Mouse (Mus musculus) monocyte, adult 2 months (primary cell): ENCODE results near the gene Pex6.
A peak's percentile ranks its signal among the peaks of the same experiment; 100 is the strongest.

Source experiments
- DNase-seq, 2 experiments: peaks; one replicate each; pipeline ENCODE4 v3.0.0; 2022; ENCODE audit warnings: low spot score in 2 of 2, low read depth in 1 of 2

The Pex6 gene

GRCm38 (mm10) chr17:46710959-46711597, at the start of gene Pex6:
Gene Pex6 (plus strand): TSS chr17:46711463.
- DNase-seq = peak; percentile 65 to 79

GRCm38 (mm10) chr17:46661981-46662380, 49.3 kb upstream of the Pex6 start:
- no peak for DNase-seq

DNA sequence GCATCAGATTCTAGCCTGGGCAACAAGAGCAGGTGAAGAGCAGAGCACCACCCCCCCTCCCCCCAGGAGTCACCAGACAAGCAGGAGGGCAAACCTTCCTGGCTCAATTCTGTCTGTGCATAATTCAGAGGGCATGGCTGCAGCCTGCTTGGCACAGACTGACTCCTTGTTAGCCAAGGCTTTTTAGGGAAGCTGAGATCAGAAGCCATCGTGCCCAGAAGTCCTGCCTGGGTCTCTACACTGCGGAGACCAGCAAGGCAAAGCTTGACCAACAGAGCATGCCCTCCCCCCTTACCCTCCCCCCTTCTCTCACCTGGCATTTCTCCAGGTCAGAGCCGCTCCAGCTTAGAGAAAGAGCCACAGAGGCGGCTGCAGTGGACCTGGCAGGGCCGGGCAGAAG, 48.5 kb upstream of the Pex6 start:
- DNase-seq = no peak

DNA sequence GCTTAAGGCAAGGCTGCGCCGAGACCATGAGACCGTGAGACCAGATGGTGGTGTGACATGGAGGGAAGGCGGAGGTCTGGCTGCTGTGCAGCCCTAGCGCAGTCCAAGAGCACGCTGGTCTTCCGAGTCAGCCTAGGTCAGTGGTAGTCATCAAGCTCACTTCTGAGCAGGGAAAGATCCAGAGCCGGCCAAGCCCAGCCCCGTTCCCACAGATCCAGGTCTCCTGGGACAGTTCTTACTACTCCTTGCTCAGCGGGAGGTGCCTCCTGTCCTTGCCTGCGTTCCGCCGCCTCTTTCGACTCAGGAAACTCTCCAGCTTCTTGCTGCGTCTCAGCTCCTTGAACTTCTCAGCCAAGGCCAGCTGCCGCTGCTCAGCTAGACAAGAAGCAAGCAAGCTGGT, 43.6 kb upstream of the Pex6 start:
- no peak for DNase-seq

DNA sequence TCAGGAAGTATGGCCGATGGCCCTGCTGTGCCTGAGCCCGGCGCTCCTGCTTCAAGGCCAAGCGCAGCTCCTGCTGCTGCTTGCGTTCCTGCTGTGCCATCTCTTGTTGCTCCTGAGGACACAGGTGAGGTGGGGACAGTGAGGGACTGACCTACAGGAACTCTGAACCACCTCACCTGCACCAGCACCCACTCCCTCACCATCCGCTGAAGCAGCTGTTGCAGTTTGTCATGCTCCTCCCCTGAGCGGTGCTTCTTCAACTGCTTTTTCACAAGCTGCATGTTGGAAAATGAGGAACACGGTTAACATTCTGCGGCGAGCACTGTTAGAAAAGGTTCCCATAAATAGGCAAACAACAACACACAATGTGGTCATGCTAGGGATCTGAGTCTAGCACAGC, 41.4 kb upstream of the Pex6 start:
- DNase-seq = no peak

- peak; percentile 72 to 79 for DNase-seq
Measured at GRCm38 (mm10) chr17:46673850-46674529, 37.3 kb upstream of the Pex6 start, which contains the start of gene Rrp36. Gene Rrp36 (minus strand): TSS chr17:46674352.

DNA sequence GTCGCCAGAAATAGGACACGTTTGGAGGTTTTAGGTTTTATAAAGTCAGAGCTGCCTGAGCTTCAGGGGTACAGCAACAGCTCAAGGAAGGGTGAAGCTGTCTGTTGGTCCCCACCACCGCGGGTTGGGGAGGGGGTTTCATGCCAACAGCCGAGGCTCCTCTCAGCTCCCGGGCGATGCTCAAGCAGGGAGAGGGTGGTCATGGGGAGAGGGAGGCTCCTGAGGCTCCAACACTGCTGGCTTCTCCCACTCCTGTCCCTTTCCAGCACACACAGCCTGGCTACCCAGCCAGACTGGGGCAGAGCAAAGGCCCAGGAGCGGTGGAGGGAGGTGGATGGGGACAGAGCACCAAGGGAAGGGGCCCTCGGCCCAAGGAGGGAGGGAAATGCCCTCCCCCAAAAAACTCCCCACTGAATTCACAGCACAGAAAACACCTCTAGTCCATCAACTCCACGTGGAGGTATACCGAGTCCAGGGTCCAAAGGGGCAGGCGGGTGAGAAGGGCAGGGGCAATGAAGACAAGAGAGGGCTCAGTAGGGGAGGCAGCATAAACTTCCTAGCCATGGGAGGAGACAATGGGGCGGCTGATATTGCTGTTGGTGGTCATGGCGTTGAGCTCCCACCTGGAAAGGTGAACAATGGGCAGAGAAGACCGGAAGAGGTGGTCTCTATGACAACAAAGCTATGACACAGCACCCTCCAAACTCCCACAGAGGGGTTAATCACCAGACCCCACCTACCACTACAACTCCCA, 36.6 kb upstream of the Pex6 start:
- DNase-seq = no peak

DNA sequence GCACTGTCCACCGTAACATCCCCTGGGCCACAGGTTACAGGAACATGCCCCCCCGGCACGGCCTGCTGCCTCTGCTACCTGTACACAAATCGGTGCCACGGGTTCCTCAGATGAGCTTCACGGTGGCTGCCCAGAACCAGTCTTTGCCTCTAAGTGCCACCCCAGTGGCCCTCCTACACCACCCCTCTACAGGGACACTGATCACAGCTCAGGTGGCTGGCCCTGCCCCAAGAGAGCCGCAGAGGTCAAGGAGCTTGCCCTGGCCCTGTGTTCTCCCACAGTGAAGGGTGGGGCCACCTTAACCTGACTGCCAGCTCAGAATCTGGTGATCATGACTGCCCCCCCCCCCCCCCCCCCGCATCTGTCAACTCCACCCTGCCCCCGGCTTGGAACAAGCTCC, 32.8 kb upstream of the Pex6 start, which contains the start of gene Mea1:
Gene Mea1 (plus strand): TSS at position 378 of the 400 bp plus-strand sequence.
- no peak for DNase-seq

GRCm38 (mm10) chr17:46678911-46679310, 32.4 kb upstream of the Pex6 start:
- no peak for DNase-seq

- peak in 1 of 2 experiments; percentile 15 for DNase-seq
Measured at GRCm38 (mm10) chr17:46679843-46680759, 31.2 kb upstream of the Pex6 start.

GRCm38 (mm10) chr17:46680760-46681373, 30.4 kb upstream of the Pex6 start, which contains the start of gene Klhdc3:
Gene Klhdc3 (minus strand): TSS chr17:46680914.
- DNase-seq = peak; percentile 90 to 92

DNA sequence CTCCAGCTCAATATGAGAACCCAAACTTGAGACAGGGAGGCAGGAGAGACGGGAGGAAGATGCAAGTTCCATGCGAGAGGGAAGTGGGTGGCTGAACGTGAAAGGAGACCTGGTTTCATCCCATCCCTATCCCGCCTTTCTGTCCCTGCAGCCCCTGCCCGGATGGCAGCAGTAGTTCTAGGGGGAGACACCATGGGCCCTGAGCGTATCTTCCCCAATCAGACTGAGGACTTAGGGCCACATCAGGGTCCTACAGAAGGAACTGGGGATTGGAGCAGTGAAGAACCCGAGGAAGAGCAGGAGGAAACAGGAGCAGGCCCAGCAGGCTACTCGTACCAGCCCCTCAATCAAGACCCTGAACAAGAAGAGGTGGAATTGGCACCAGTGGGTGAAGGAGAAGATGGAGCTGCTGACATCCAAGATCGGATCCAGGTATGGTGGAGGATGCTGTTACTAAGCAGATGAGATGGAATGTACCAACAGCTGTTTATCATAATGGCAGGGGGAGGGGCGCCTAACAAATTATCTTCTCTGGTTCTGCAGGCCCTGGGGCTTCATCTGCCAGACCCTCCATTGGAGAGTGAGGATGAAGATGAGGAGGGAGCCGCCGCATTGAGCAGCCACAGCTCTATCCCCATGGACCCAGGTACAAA, 29.7 kb upstream of the Pex6 start:
- no peak for DNase-seq

GRCm38 (mm10) chr17:46682654-46683389, 28.4 kb upstream of the Pex6 start:
- no peak for DNase-seq

DNA sequence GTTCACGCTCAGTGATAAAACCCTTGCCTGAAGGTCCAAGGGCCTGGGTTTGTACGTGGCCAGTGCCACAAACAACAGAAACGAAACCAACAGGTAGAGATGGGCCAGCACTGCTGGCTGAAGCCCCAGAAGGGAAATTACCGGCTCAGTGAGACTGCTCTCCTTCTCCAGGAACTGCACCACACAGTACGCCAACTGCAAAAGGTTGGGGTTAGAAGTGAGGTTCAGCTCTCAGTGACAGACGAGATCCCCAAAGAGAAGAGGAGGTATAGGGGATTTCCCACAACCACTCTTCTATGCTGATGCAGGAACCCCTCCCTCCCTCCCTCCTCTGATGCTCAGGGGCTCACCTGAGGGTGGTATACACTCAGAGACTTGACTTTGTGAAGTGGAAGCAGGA, 25.4 kb upstream of the Pex6 start:
- DNase-seq = no peak

- no peak for DNase-seq
Measured at GRCm38 (mm10) chr17:46690665-46691064, 20.6 kb upstream of the Pex6 start.

DNA sequence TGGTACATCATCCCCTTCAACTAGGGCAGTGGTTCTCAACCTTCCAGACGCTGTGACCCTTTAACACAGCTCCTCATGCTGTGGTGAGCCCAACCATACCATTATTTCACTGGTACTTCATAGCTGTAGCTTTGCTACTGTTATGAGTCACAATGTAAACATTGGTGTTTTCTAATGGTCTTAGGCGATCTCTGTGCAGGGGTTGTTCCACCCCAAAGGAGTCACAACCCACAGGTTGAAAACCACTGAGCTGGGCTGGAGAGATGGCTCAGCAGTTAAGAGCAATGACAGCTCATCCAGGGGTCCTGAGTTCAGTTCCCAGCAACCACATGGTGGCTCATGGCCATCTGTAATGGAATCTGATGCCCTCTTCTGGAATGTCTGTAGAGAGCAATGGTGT, 19.9 kb upstream of the Pex6 start:
- DNase-seq = no peak

GRCm38 (mm10) chr17:46694517-46695063, 16.7 kb upstream of the Pex6 start:
- no peak for DNase-seq

DNA sequence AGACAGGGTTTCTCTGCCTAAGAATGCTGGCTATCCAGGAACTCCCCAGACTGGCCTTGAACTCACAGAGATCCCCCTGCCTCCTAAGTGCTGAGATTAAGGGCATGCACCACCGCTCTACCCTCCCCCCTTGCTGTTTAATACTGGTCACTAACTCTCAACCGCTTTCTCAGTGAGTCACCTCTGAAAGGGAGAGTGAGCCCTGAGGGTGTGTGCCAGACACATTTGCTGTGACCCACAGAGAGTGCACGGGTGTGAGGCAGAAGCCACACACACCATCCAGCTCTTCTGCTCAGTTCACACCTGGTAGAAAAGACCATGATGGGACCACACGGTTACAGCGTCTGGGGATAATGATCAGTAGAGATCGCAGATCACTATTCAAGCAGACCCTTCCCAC, 12.7 kb upstream of the Pex6 start:
- no peak for DNase-seq

DNA sequence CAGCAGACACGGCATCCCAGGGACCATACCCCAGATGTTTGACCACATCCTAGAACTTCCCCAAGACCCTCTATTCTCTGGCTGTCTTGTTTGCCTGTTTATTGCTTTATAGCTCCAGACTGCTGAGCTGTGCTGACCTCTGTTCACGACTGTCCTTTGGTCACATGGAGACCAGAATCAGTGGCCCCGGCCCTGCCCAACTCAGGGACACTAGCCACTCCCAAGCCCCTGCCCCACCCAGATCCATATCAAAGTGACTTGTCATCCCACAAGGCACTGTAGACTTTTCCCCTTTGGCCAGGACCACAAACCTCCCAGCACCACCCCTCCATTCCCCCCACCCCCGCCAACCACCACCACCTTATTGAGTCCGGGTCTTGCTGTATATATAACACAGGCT, 12.0 kb upstream of the Pex6 start:
- DNase-seq = no peak
